Mouse (Mus musculus) inflammation-experienced regulatory T-cells, adult 16 weeks (primary cell): ENCODE measurements around the gene Kcne2. TPM values are rescaled to one million over a fixed set of nuclear protein-coding genes. Genes with fewer than 3 reads are reported as not detected.

Source experiments
- polyA plus RNA-seq: library from polyadenylated mRNA; unstranded; fragments of 100-300 nt; shearing (Covaris generic); gene quantifications from one replicate; pipeline ENCODE4 v1.2.1, GENCODE M21; 2017

Gene Kcne2
- not detected for polyA plus RNA-seq

DNA sequence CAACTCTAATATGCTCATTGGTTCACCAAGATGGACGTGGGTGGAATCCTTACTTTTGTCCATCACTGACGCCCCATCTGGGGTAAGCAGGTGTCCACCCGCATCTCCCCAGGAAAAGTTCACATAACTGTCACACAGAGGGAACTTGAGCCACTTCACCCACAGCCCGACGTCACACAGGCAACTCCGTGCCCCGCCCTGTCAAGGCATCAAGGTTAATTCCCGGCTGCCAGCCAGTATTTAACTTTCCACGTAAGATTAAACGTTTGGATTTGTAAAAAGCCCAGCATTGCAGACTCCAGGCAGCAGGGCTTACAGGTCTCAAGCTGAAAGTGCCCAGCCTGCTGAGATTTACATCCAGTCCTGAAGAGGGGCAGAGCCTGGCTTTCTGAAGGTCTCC, at the start of gene Kcne2:
Gene Kcne2, plus strand, starts transcription at position 289 of the 400 bp plus-strand sequence.

GRCm38 (mm10) chr16:92300649-92301411, 8.6 kb downstream of the Kcne2 start, which contains the start of gene Smim11:
Smim11 (plus strand) TSS chr16:92301286.

DNA sequence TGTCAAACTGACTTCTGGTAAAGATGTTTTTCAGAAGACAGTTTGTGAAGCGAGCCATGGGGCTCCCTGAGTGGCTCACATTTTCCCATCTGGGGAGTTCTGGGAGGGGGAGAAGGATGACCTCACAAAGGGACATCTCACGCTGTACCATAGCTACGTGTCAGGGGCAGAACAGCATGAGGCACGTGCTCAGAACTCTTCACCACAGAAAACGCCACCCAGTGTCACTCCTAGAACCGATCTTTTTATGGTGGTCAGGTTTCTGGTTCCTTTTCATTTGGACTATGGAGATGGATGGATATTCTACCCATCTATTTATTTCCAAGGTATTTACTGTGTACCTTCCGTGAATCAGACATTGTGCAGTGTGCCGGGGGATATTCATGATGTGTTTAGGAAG, 29.2 kb downstream of the Kcne2 start, which contains the start of gene Fam243:
Gene Fam243, minus strand, starts transcription at position 101 of the 400 bp plus-strand sequence.

Other genes starting within 250 kb of the Kcne2 start
- gene Mrps6, start 234.1 kb upstream of the Kcne2 start, polyA plus RNA-seq: 120 TPM
- not detected for gene Gm49711, start 234.1 kb upstream of the Kcne2 start, polyA plus RNA-seq
- 11.4 TPM for gene Slc5a3, start 234.1 kb upstream of the Kcne2 start, polyA plus RNA-seq
- 133 TPM for gene Smim11, start 8.9 kb downstream of the Kcne2 start, polyA plus RNA-seq
- not detected for gene Fam243, start 29.1 kb downstream of the Kcne2 start, polyA plus RNA-seq
- gene Kcne1, start 67.1 kb downstream of the Kcne2 start, polyA plus RNA-seq: not detected
- 3.9 TPM for gene Rcan1, start 178.5 kb downstream of the Kcne2 start, polyA plus RNA-seq
- not detected for gene Clic6, start 193.3 kb downstream of the Kcne2 start, polyA plus RNA-seq